Mouse (Mus musculus) midbrain, embryonic 15.5 days (tissue): ENCODE data around the gene Fam131b. TPM values are rescaled to one million over a fixed set of nuclear protein-coding genes. Genes with fewer than 3 reads are reported as not detected.

Experiments
- ATAC-seq: fragments of 200-750 bp; cut with Nextera tagmentation; replicated peaks from 2 replicates; pipeline ENCODE4 v1.8.0; 2017; ENCODE audit warnings: moderate TSS enrichment
- H3K27ac ChIP-seq: fragments of 300-500 bp; sonication (generic); 2 replicates; pipeline ENCODE4 v1.5.1; 2015; ENCODE audit warnings: mild to moderate bottlenecking, inconsistent platforms
- H3K27me3 ChIP-seq: fragments of 300-500 bp; sonication (generic); replicated peaks from 2 replicates; pipeline ENCODE4 v1.6.1; 2015; ENCODE audit warnings: inconsistent platforms
- H3K36me3 ChIP-seq: fragments of 300-500 bp; sonication (generic); replicated peaks from 2 replicates; pipeline ENCODE4 v1.6.1; 2015; ENCODE audit warnings: inconsistent platforms
- H3K4me1 ChIP-seq: fragments of 300-500 bp; sonication (generic); 2 replicates; pipeline ENCODE4 v1.6.1; 2015; ENCODE audit warnings: inconsistent platforms
- H3K4me2 ChIP-seq: fragments of 300-500 bp; sonication (generic); 2 replicates; pipeline ENCODE4 v1.6.1; 2015; ENCODE audit warnings: inconsistent platforms, mild to moderate bottlenecking, moderate library complexity
- H3K4me3 ChIP-seq: fragments of 300-500 bp; sonication (generic); 2 replicates; pipeline ENCODE4 v1.5.1; 2015; ENCODE audit warnings: mild to moderate bottlenecking, inconsistent platforms
- H3K9ac ChIP-seq: fragments of 300-500 bp; sonication (generic); 2 replicates; pipeline ENCODE4 v1.6.1; 2015; ENCODE audit warnings: mild to moderate bottlenecking, inconsistent platforms
- H3K9me3 ChIP-seq: fragments of 300-500 bp; sonication (generic); 2 replicates; pipeline ENCODE4 v1.6.1; 2016; ENCODE audit warnings: inconsistent platforms
- WGBS: fragments of 180-500 bp; shearing (Covaris S2); methylation state at CpG from one replicate; pipeline ENCODE4 v1.1.7; 2015; ENCODE audit warnings: mixed read lengths; 5-methylcytosine and 5-hydroxymethylcytosine counted together
- polyA plus RNA-seq: library from polyadenylated mRNA; unstranded; fragments of >200 nt; fragmentation: Nextera tagmentation; extraction: Ambion mirVana; gene quantifications from 2 replicates; pipeline ENCODE4 v1.2.1, GENCODE M21; 2015

Fam131b gene
- polyA plus RNA-seq, 1 experiment from 2014 or later = 8.0 TPM

DNA sequence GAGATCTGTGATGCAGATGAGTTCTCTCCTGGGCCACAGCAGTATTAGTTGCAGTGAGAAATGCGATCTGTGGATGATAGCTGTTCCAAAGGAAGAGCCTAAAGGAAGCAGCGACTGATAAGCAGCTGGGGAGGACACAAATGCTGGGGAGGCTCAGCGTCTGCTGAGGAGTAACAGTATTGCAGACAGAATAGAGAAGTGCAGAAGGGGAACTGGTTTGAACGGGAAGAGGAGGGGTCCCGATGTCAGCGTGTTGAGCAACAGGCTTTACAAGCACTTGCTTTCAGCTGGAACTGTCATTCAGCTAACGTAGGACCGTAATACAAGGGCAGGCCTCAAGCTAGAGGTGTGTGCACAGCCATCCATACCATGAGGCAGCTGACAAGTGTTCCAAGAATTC, 28.7 kb upstream of the Fam131b start:
- no peak for ATAC-seq
- Histone ChIP-seq H3K36me3 (peaks cover 7% of the 10 kb centered on the region), H3K4me3 (no peak overlapping the region), H3K27me3 (no peaks in the 10 kb centered on the region), H3K4me1 (peaks cover 38% of the 10 kb centered on the region), H3K27ac (no peak overlapping the region), H3K4me2 (no peak overlapping the region), H3K9ac (no peak overlapping the region), H3K9me3 (no peaks in the 10 kb centered on the region)
- WGBS = 82% methylated on average over 8 of the region's 8 CpGs

DNA sequence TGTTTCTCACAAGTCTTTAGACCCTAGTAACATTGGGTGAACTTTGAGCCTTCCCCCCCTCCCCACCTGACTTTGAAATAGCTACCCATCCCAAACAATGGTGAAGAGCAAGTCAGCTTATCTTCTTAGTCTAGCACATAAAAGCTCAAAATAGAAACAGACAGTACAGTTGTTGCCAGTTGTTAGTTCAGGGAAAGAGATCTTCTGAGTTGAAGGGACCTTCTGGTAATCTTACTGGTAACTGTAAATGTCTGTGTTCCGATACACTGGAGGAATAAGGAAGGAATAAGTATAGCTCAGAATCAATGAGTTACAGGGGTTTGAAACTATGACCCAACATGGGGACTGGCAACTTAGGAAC, 28.0 kb upstream of the Fam131b start:
- Histone ChIP-seq H3K4me2 (0 out of 2 replicates have a peak overlapping the region, but pooled peaks have one; percentile 95), H3K27me3 (no peaks in the 10 kb centered on the region), H3K36me3 (peaks cover under 1% of the 10 kb centered on the region; the same call in 1 of the 2 replicates), H3K4me1 (peaks cover 38% of the 10 kb centered on the region), H3K9me3 (no peaks in the 10 kb centered on the region), H3K27ac (no peak overlapping the region), H3K4me3 (no peak overlapping the region), H3K9ac (no peak overlapping the region)
- 92% methylated on average over 1 of the region's 1 CpGs for whole genome bisulfite sequencing
- ATAC-seq = no peak

DNA sequence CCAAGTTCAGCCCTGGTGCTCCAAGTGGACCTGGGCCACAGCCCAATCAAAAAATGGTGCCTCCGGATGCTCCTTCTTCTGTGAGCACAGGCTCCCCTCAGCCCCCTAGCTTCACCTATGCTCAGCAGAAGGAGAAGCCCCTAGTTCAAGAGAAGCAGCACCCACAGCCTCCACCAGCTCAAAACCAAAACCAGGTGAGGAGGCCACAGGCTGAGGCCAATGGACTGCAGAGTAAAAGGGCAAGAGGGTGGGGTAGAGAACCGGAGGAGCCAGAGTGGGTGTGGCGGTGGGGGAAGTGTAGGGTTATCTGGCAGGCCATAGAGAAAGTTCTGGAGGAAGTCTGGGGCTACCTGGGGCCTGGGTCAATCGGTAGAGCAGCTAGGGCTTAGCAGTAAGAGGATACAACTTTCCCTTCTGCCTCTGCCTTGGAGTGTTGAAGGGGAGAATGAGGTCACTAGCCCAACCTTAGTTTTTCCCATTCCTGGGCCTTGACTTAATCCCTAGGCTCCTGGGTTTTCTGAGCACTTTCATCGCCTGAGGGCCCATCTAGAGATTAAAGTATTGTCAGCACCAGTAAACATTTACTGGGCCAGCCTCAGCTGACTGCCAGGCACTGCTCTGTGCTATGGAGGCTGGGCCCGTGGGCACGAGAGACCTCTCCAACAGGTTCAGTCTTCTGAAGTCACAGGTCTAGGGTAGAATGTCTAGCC, 27.5 kb upstream of the Fam131b start:
- peak overlapping the region; percentile 95 for H3K4me2 ChIP-seq
- H3K9ac ChIP-seq = no peak overlapping the region
- no peak overlapping the region for H3K27ac ChIP-seq
- H3K36me3 ChIP-seq = no peaks in the 10 kb centered on the region; the same call in 1 of the 2 replicates
- peaks cover 38% of the 10 kb centered on the region for H3K4me1 ChIP-seq
- ATAC-seq = no peak
- no peaks in the 10 kb centered on the region for H3K27me3 ChIP-seq
- no peak overlapping the region for H3K4me3 ChIP-seq
- H3K9me3 ChIP-seq = no peaks in the 10 kb centered on the region
- WGBS = 82% methylated on average over 7 of the region's 7 CpGs

DNA sequence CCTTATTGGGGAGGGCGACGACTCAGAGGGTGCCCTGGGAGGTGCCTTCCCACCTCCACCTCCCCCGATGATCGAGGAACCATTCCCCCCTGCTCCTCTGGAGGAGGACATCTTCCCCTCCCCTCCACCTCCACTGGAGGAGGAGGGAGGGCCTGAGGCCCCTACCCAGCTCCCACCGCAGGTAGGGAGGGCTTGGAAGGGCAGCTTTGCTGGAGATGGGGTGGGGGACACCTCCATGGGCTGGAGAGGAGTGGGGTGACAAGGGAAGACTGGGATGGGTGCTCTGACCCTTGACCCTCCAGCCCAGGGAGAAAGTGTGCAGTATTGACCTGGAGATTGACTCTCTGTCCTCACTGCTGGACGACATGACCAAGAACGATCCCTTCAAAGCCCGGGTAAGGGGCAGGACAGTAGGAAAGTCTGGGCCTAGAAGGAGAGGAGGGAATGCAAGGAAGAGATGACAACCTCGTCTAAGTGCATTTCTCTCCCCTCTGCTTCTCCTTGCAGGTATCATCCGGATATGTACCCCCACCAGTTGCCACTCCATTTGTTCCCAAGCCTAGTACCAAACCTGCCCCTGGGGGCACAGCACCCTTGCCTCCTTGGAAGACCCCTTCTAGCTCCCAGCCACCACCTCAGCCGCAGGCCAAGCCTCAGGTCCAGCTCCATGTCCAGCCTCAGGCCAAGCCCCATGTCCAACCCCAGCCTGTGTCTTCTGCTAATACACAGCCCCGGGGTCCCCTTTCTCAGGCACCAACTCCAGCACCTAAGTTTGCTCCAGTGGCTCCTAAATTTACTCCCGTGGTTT, 26.7 kb upstream of the Fam131b start:
- 46% methylated on average over 13 of the region's 13 CpGs for WGBS
- no peaks in the 10 kb centered on the region for H3K27me3 ChIP-seq
- peaks cover 38% of the 10 kb centered on the region for H3K4me1 ChIP-seq
- peak overlapping the region; percentile 74 for H3K9ac ChIP-seq
- H3K4me3 ChIP-seq = peak overlapping the region; percentile 72
- no peaks in the 10 kb centered on the region for H3K36me3 ChIP-seq
- H3K27ac ChIP-seq = no peak overlapping the region
- ATAC-seq = no peak
- no peaks in the 10 kb centered on the region for H3K9me3 ChIP-seq
- peak overlapping the region; percentile 95 for H3K4me2 ChIP-seq

DNA sequence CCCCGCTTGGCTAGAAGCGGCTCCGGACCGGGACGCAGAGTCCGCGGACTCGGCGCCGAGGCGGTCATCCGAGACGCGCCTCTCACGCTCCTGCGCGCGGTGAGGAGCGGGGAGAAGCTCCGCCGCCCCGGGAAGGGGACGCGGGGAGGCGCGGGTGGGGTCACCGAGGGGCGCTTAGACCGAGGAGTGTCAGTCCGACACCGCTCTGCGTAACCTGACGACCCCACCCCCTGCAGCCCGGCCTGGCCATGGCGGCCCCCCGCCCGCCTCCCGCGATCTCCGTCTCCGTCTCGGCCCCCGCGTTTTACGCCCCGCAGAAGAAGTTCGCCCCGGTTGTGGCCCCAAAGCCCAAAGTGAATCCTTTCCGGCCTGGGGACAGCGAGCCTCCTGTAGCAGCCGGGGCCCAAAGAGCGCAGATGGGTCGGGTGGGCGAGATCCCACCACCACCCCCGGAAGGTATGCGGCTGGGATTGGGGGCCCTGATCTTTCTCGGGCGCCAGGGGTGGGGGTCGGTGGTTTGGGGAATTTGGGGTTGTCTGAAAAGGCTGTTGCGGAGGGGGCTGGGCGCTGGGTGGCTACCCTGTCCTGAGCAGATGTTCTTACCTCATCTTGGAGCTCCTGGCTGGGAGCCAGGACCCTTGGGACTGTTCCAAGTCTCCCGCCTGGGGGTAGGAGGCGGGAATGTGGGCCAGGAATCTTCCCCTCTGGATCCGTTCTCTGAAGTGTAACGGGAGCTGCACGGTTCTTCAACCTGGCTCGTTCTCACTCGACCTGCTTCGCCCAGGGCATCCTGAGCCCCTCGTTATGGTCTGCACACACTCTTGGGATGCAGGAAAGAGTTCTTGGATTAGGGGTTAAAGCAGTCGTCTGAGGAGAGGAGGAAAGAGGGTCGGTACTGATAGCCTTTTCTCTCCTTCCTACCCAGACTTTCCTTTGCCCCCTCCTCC, 25.9 kb upstream of the Fam131b start:
- Histone ChIP-seq H3K36me3 (no peaks in the 10 kb centered on the region), H3K9ac (peak overlapping the region; percentile 74), H3K4me2 (peak overlapping the region; percentile 95), H3K4me3 (peak overlapping the region; percentile 72), H3K27me3 (no peaks in the 10 kb centered on the region), H3K4me1 (peaks cover 38% of the 10 kb centered on the region), H3K9me3 (no peaks in the 10 kb centered on the region), H3K27ac (peak overlapping the region; percentile 84)
- under 1% methylated on average over 68 of the region's 72 CpGs for WGBS
- ATAC-seq = peak; percentile 72

DNA sequence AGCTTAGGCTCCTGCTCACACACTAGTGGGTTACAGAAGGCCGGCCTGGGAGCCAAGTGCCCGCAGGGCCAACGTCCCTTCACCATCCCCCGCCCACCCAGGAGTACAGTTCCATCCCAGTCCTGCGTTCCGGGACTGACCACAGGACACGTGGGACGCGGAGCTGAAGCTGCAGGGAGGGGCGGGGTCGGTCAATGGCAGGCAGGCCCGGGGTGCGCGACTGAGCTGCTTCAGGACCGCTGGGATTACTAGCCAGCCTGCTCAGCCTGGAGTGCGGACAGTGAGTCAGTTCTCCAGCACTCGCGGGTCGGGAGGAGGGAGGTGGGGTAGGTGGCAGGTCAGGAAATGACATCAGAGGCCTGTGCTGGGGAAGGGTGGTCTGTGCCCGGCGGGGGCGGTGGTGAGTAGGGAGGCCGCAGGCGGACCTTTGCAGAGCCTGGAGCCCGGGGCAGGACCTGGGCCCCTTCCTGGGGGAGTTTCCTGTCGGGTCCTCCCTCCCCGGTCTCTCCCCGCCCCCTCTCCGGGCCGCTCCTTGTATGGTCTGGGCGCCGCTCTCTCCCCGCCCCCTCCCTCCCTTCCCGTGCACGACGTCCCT, 25.1 kb upstream of the Fam131b start, which contains the start of gene Zyx:
TSS of gene Zyx (plus strand) at position 205 of the 595 bp plus-strand sequence.
- Histone ChIP-seq H3K27ac (peak within 1 kb of the TSS; percentile 84), H3K9me3 (no peaks in the 10 kb centered on the region), H3K4me3 (peak within 1 kb of the TSS; percentile 72), H3K27me3 (no peaks in the 10 kb centered on the region), H3K9ac (peak within 1 kb of the TSS; percentile 74), H3K36me3 (no peaks in the 10 kb centered on the region), H3K4me2 (peak within 1 kb of the TSS; percentile 95), H3K4me1 (peaks cover 38% of the 10 kb centered on the region)
- WGBS = 0% methylated on average over 31 of the region's 36 CpGs
- ATAC-seq = peak; percentile 93

DNA sequence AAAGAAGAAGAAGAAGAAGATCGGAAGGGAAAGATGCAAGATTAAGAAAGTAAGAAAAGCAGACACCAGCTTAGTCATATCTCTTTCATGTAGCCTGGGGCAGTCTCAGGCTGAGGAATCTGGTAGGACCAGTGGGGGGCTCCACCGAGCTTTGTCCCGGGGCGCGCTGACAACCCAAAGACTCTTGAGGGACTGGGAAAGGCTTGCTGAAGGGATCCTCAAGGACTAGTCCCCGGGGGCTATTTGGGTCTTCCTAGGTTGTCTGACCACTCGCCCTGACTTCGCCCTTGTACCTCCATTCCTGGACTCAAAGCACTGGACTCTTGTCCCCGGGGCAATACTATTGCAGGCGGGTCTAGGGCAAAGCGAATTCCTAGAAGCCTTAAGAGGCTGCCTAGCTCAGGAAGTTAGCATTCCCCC, 24.6 kb upstream of the Fam131b start:
- no peaks in the 10 kb centered on the region for H3K27me3 ChIP-seq
- H3K4me1 ChIP-seq = peaks cover 35% of the 10 kb centered on the region
- peak overlapping the region; percentile 72 for H3K4me3 ChIP-seq
- H3K9me3 ChIP-seq = no peaks in the 10 kb centered on the region
- ATAC-seq = peak; percentile 43
- H3K4me2 ChIP-seq = peak overlapping the region; percentile 95
- under 1% methylated on average over 11 of the region's 11 CpGs for WGBS
- H3K9ac ChIP-seq = peak overlapping the region; percentile 74
- H3K27ac ChIP-seq = peak overlapping the region; percentile 84
- no peaks in the 10 kb centered on the region for H3K36me3 ChIP-seq

DNA sequence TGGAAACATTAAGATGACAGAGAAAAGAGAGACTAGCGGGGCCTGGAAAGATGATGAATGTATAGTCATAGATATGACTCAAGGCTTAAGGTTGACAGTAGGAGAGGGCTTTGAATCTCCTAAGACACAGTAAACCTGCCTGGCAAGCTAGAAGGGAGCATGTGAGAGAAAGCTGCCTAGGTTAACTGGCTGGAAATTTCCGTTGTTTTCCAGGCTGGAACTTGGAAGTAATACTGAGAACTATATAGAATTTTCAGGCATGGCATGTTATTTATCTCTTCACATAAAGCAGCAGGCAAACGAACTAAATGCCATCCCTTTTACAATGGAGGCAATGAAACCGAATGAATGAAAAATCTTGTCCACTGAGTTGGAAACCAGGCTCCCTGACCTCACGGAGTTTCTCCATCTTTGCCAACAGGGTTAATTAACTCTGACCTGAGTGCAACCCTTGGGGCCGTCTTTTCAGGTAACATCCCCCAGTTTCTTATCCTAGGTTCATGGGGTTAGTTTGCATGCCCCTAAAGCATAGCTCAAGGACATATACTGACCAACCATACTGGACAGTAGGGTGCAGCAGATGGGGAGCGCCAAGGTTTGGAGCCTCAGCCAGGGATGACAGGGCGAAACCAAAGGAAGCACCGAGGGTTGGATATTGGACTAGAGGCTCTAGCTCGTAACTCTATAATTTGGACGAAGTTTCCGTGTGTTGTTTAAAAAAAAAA, 24.0 kb upstream of the Fam131b start:
- peaks cover 33% of the 10 kb centered on the region for H3K4me1 ChIP-seq
- 38% methylated on average over 12 of the region's 12 CpGs for WGBS
- H3K4me3 ChIP-seq = peak overlapping the region; percentile 72
- H3K4me2 ChIP-seq = peak overlapping the region; percentile 95
- H3K9me3 ChIP-seq = no peaks in the 10 kb centered on the region
- ATAC-seq = no peak
- no peaks in the 10 kb centered on the region for H3K36me3 ChIP-seq
- no peak overlapping the region for H3K27ac ChIP-seq
- no peaks in the 10 kb centered on the region for H3K27me3 ChIP-seq
- no peak overlapping the region for H3K9ac ChIP-seq

DNA sequence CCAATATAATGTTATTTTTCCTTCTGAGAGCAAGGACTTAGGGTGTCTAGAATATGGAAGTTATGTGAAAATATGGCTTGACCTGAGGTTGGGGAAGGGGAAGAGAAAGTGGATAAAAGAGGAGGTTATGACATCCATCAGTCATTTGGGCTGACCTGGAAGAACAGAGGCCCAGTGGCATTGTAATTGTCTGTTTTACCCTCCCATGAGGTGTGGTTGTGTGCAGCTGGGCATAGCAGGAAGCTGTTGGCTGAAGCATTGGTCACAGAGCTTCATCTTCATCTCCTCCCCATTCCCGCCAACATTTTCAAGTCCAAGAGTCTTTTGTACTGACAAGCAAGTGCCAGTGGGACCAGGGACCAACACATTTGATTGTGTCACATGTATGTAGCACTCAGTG, 19.8 kb upstream of the Fam131b start:
- H3K36me3 ChIP-seq = no peaks in the 10 kb centered on the region
- no peak overlapping the region for H3K4me2 ChIP-seq
- H3K27ac ChIP-seq = no peak overlapping the region
- H3K4me3 ChIP-seq = no peak overlapping the region
- 82% methylated on average over 1 of the region's 1 CpGs for WGBS
- no peaks in the 10 kb centered on the region for H3K27me3 ChIP-seq
- H3K9ac ChIP-seq = no peak overlapping the region
- peaks cover 8% of the 10 kb centered on the region for H3K4me1 ChIP-seq
- no peak for ATAC-seq
- no peaks in the 10 kb centered on the region for H3K9me3 ChIP-seq

DNA sequence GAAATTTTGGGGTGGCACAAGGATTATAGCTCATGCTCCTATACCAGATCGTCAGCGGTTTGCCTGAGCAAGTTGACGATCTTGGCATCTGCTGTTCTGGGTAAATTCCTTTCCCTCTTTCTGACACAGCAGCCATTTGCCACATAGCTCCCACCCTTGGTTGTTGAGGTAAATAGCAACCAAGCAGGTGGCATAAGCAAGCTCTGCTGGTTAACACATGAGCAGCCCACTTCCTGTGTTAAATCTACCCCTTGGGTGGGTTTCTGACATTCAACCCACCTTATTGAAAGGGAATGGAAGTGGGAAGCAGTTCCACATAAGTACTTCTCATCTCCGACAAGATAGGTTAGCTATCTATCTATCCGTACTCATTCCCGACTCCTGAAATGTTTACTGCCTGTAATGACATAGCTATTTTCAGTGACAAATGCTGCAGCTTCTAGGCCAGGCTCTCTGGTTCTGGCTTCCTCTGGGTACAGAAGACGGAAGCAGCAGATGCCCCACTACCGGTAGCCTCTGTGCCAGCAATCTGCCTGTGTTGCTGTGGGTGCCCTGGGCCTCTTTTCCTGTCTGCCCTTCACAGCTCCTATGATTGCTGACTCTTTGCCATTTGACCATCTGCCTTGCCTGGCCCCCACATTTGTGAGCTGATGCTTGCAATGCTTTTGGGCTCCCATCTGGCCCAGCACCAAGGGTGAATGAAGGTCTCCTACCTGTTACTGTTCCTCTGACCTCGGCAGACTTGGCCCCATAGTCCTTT, 19.1 kb upstream of the Fam131b start:
- Histone ChIP-seq H3K4me1 (peaks cover 2% of the 10 kb centered on the region), H3K9me3 (no peaks in the 10 kb centered on the region), H3K36me3 (no peaks in the 10 kb centered on the region), H3K27ac (no peak overlapping the region), H3K27me3 (no peaks in the 10 kb centered on the region), H3K4me2 (no peak overlapping the region), H3K9ac (no peak overlapping the region), H3K4me3 (no peak overlapping the region)
- ATAC-seq = no peak
- 86% methylated on average over 9 of the region's 9 CpGs for WGBS

DNA sequence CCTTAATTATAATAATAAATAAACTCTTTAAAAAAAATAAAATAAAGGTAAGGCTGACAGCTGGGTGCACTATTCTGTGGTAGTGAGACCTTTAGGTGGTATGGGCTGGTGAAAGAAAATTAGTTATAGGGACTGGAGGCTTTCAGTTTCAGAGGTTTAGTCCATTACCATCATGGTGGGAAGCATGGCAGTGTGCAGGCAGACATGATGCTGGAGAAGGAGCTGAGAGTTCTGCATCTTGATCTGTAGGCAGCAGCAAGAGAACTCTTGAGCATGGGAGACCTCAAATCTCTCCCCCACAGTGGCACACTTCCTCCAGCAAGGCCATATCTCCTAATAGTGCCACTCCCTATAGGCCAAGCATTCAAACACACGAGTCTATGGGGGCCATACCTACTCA, 17.7 kb upstream of the Fam131b start:
- no peak overlapping the region for H3K4me2 ChIP-seq
- no peaks in the 10 kb centered on the region for H3K36me3 ChIP-seq
- ATAC-seq = no peak
- H3K27ac ChIP-seq = no peak overlapping the region
- no peak overlapping the region for H3K4me3 ChIP-seq
- H3K27me3 ChIP-seq = no peaks in the 10 kb centered on the region
- H3K9me3 ChIP-seq = no peaks in the 10 kb centered on the region
- H3K9ac ChIP-seq = no peak overlapping the region
- no peaks in the 10 kb centered on the region for H3K4me1 ChIP-seq
- WGBS = 71% methylated on average over 1 of the region's 1 CpGs
